In the genomic region with DNA sequence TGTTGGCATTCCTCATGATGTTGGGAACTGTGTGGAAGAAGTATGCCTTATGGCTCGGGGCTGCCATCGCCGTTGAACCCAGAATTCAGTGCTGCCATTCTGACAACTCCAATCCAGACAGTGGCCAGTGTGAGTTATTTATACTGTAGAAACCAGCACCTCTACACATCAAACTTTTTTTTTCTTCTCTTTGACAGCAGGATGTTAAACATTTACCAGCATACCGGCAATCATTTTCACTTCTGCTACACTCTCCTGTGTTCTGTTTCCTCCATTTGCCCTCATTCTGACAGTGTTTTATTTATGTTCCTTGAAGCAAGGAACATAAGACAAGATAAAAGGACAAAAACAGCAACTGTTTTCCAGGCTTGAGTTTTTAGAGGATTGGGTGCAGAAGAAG, we compare ENCODE assay signal across 25 mouse cellular contexts. TPM values are rescaled to one million over a fixed set of nuclear protein-coding genes. Genes with fewer than 3 reads are reported as not detected.
A peak's percentile ranks its signal among the peaks of the same experiment; 100 is the strongest.
DNase-seq lines count a peak whose midpoint lies in the region; ATAC-seq and TF ChIP-seq lines count a peak whose summit lies in the region.
"Had no signal": no experiment of that assay in that cellular context is flagged by ENCODE, and none has a peak within 500 bp of the region (broad histone marks: within the 10 kb centered on the region; RNA-seq: fewer than 3 reads in every experiment).

No protein-coding gene starts in this region.

- 0 out of 2 replicates have a peak, but pooled peaks have one; percentile 25 for ATAC-seq in intestine, embryonic 15.5 days
- ATAC-seq in intestine, postnatal 0 days, result no peak
- ATAC-seq in lung, embryonic 14.5 days (ENCODE audit: insufficient read depth), result no peak
- ATAC-seq: forebrain, embryonic 15.5 days; hindbrain, embryonic 16.5 days; Patski had no signal

- no peak overlapping the region for H3K4me3 ChIP-seq in intestine, embryonic 15.5 days (replicated peaks)
- H3K4me3 ChIP-seq in intestine, postnatal 0 days (ENCODE audit: low read depth, low read length), result no peak overlapping the region
- no peak overlapping the region for H3K4me3 ChIP-seq in lung, embryonic 14.5 days (ENCODE audit: low read depth, low read length)
- H3K4me3 ChIP-seq: embryonic facial prominence, embryonic 12.5 days; embryonic facial prominence, embryonic 15.5 days; forebrain, embryonic 15.5 days; heart, adult 2 months; hindbrain, embryonic 10.5 days; hindbrain, embryonic 13.5 days had no signal

- H3K4me2 ChIP-seq in intestine, embryonic 15.5 days (replicated peaks), result no peak overlapping the region
- H3K4me2 ChIP-seq in intestine, postnatal 0 days (replicated peaks; ENCODE audit: low read depth), result no peak overlapping the region
- no peak overlapping the region for H3K4me2 ChIP-seq in lung, embryonic 14.5 days
- H3K4me2 ChIP-seq: embryonic facial prominence, embryonic 12.5 days; embryonic facial prominence, embryonic 15.5 days; forebrain, embryonic 15.5 days; heart, embryonic 11.5 days; hindbrain, embryonic 13.5 days had no signal

- no peaks in the 10 kb centered on the region for H3K36me3 ChIP-seq in intestine, embryonic 15.5 days
- no peaks in the 10 kb centered on the region for H3K36me3 ChIP-seq in intestine, postnatal 0 days (ENCODE audit: control insufficient read depth, insufficient read depth)
- H3K36me3 ChIP-seq in lung, embryonic 14.5 days (ENCODE audit: insufficient read depth), result no peaks in the 10 kb centered on the region
- H3K36me3 ChIP-seq: embryonic facial prominence, embryonic 12.5 days; embryonic facial prominence, embryonic 15.5 days; forebrain, embryonic 15.5 days; G1E; hindbrain, embryonic 10.5 days; hindbrain, embryonic 13.5 days had no signal

- no peaks in the 10 kb centered on the region for H3K27me3 ChIP-seq in intestine, embryonic 15.5 days (replicated peaks)
- no peaks in the 10 kb centered on the region for H3K27me3 ChIP-seq in intestine, postnatal 0 days (replicated peaks; ENCODE audit: control insufficient read depth, insufficient read depth, low read length)
- no peaks in the 10 kb centered on the region for H3K27me3 ChIP-seq in lung, embryonic 14.5 days (ENCODE audit: insufficient read depth, low read length)
- H3K27me3 ChIP-seq: CH12.LX; embryonic facial prominence, embryonic 12.5 days; embryonic facial prominence, embryonic 15.5 days; forebrain, embryonic 15.5 days; hindbrain, embryonic 13.5 days had no signal

- H3K4me1 ChIP-seq in intestine, embryonic 15.5 days (replicated peaks), result no peaks in the 10 kb centered on the region
- H3K4me1 ChIP-seq in intestine, postnatal 0 days (replicated peaks; ENCODE audit: control insufficient read depth, insufficient read depth, low read length), result no peaks in the 10 kb centered on the region
- H3K4me1 ChIP-seq in lung, embryonic 14.5 days (ENCODE audit: insufficient read depth), result no peaks in the 10 kb centered on the region
- H3K4me1 ChIP-seq: embryonic facial prominence, embryonic 12.5 days; embryonic facial prominence, embryonic 15.5 days; forebrain, embryonic 15.5 days; hindbrain, embryonic 10.5 days; hindbrain, embryonic 13.5 days had no signal

- DNase-seq in kidney, adult 9 months, result peak; percentile 8
- DNase-seq in kidney, postnatal 14 days, result no peak
- peak; percentile 11 for DNase-seq in lung, embryonic 14.5 days
- no peak for DNase-seq in lung, postnatal 25 days (ENCODE audit: low spot score)
- no peak for DNase-seq in left cerebral cortex, postnatal 25 days (ENCODE audit: low spot score in 2 of 2)
- DNase-seq: adrenal gland, postnatal 10 days; adrenal gland, postnatal 36 days; B cell, adult 2 months; cerebellum, adult 18-20 months; cerebellum, adult 9-10 months; cerebellum, postnatal 14 days; gastrocnemius, postnatal 25 days; heart, adult 2 months had no signal

- 36% methylated on average over 4 of the region's 4 CpGs for WGBS in intestine, embryonic 15.5 days
- 39% methylated on average over 4 of the region's 4 CpGs for WGBS in intestine, postnatal 0 days
- WGBS in lung, embryonic 14.5 days, result 50% methylated on average over 4 of the region's 4 CpGs

- no peak overlapping the region for H3K9ac ChIP-seq in intestine, embryonic 15.5 days
- H3K9ac ChIP-seq in intestine, postnatal 0 days (ENCODE audit: low read depth, low read length), result no peak overlapping the region
- no peak overlapping the region for H3K9ac ChIP-seq in lung, embryonic 14.5 days
- H3K9ac ChIP-seq: embryonic facial prominence, embryonic 12.5 days; embryonic facial prominence, embryonic 15.5 days; forebrain, embryonic 15.5 days; hindbrain, embryonic 13.5 days had no signal

- H3K27ac ChIP-seq in intestine, embryonic 15.5 days, result no peak overlapping the region
- no peak overlapping the region for H3K27ac ChIP-seq in intestine, postnatal 0 days (ENCODE audit: low read depth, low read length)
- no peak overlapping the region for H3K27ac ChIP-seq in lung, embryonic 14.5 days (ENCODE audit: low read depth)
- H3K27ac ChIP-seq: embryonic facial prominence, embryonic 12.5 days; embryonic facial prominence, embryonic 15.5 days; forebrain, embryonic 15.5 days; heart, adult 2 months; hindbrain, embryonic 10.5 days; hindbrain, embryonic 13.5 days had no signal

- no peak for TF ChIP-seq CTCF in intestine, postnatal 0 days (IDR thresholded peaks at IDR 0.05; ENCODE audit: low read depth)
- TF ChIP-seq CTCF in lung, embryonic 14.5 days (IDR thresholded peaks at IDR 0.05; ENCODE audit: low read depth), result no peak

- intact Hi-C loops in left cerebral cortex, postnatal 25 days (cut with DNase I), result no loop called here

- H3K9me3 ChIP-seq in intestine, embryonic 15.5 days, result no peaks in the 10 kb centered on the region
- H3K9me3 ChIP-seq in intestine, postnatal 0 days (ENCODE audit: control insufficient read depth), result no peaks in the 10 kb centered on the region
- H3K9me3 ChIP-seq in lung, embryonic 14.5 days (ENCODE audit: low read depth, low read length), result no peaks in the 10 kb centered on the region
- H3K9me3 ChIP-seq: embryonic facial prominence, embryonic 12.5 days; embryonic facial prominence, embryonic 15.5 days; forebrain, embryonic 15.5 days; hindbrain, embryonic 10.5 days; hindbrain, embryonic 13.5 days had no signal

RNA-seq across cellular contexts. Expression of a gene that starts 57.3 kb away (rescaled TPM):
- polyA plus RNA-seq in intestine, embryonic 15.5 days (2015; fragmentation: Nextera tagmentation; extraction: Ambion mirVana), result 18.2 and 21.6 TPM in 2 replicates
- polyA plus RNA-seq in intestine, postnatal 0 days (2015; fragmentation: Nextera tagmentation; extraction: Ambion mirVana), result 10.6 and 11.4 TPM in 2 replicates
- polyA plus RNA-seq in lung, embryonic 14.5 days (2014; fragmentation: Nextera tagmentation; extraction: Ambion mirVana), result 47.6 and 47.7 TPM in 2 replicates
- 100 to 1,000 TPM; 137 to 144 TPM for total RNA-seq in left cerebral cortex, postnatal 25 days (2021)
- total RNA-seq: CH12.LX had no signal
- polyA plus RNA-seq: G1E had no signal

Comparison
In these comparisons a context has a peak if more than half of its experiments do, and no peak if none do; other contexts are left out.
1. DNase-seq: peak in kidney, adult 9 months (single experiment) and lung, embryonic 14.5 days (single experiment); none in kidney, postnatal 14 days (single experiment), lung, postnatal 25 days (single experiment) and left cerebral cortex, postnatal 25 days (0 of 2).